Mouse (Mus musculus): ENCODE data around the gene Alk. TPM values are rescaled to one million over a fixed set of nuclear protein-coding genes. Genes with fewer than 3 reads are reported as not detected.
A peak's percentile ranks its signal among the peaks of the same experiment; 100 is the strongest.

The Alk gene
- polyA plus RNA-seq, 1 experiment from 2014 or later = 7.3 TPM

GRCm38 (mm10) chr17:71865437-71865836 is 739.0 kb downstream of the Alk start:
- H3K9me3 ChIP-seq = no peaks in the 10 kb centered on the region
- WGBS = 79% methylated on average over 5 of the region's 5 CpGs
- H3K4me1 ChIP-seq = peaks cover 10% of the 10 kb centered on the region; the same call in 1 of the 2 replicates
- H3K4me3 ChIP-seq = no peak overlapping the region
- H3K9ac ChIP-seq = no peak overlapping the region
- no peak for ATAC-seq (replicated peaks)
- H3K4me2 ChIP-seq = no peak overlapping the region
- no peaks in the 10 kb centered on the region for H3K36me3 ChIP-seq (replicated peaks)
- H3K27ac ChIP-seq = no peak overlapping the region
- no peaks in the 10 kb centered on the region for H3K27me3 ChIP-seq (replicated peaks)

GRCm38 (mm10) chr17:71864039-71864438 is 740.4 kb downstream of the Alk start:
- Histone ChIP-seq H3K36me3 (replicated peaks) (0 out of 2 replicates have a peak, but pooled peaks cover 3% of the 10 kb centered on the region), H3K4me3 (no peak overlapping the region), H3K4me1 (0 out of 2 replicates have a peak, but pooled peaks cover 3% of the 10 kb centered on the region), H3K4me2 (no peak overlapping the region), H3K27me3 (replicated peaks) (no peaks in the 10 kb centered on the region), H3K27ac (no peak overlapping the region), H3K9me3 (no peaks in the 10 kb centered on the region), H3K9ac (no peak overlapping the region)
- no peak for ATAC-seq (replicated peaks)
- WGBS = 87% methylated on average over 8 of the region's 8 CpGs

GRCm38 (mm10) chr17:71862895-71863294 is 741.5 kb downstream of the Alk start:
- Histone ChIP-seq H3K9me3 (no peaks in the 10 kb centered on the region), H3K36me3 (replicated peaks) (0 out of 2 replicates have a peak, but pooled peaks cover 3% of the 10 kb centered on the region), H3K9ac (no peak overlapping the region), H3K27me3 (replicated peaks) (no peaks in the 10 kb centered on the region), H3K4me3 (no peak overlapping the region), H3K27ac (no peak overlapping the region), H3K4me2 (no peak overlapping the region), H3K4me1 (no peaks in the 10 kb centered on the region)
- 89% methylated on average over 4 of the region's 4 CpGs for WGBS
- no peak for ATAC-seq (replicated peaks)

GRCm38 (mm10) chr17:71862184-71862583 is 742.2 kb downstream of the Alk start:
- 88% methylated on average over 3 of the region's 3 CpGs for WGBS
- Histone ChIP-seq H3K36me3 (replicated peaks) (0 out of 2 replicates have a peak, but pooled peaks cover 3% of the 10 kb centered on the region), H3K4me2 (no peak overlapping the region), H3K27me3 (replicated peaks) (no peaks in the 10 kb centered on the region), H3K9me3 (no peaks in the 10 kb centered on the region), H3K4me1 (no peaks in the 10 kb centered on the region), H3K27ac (no peak overlapping the region), H3K9ac (no peak overlapping the region), H3K4me3 (no peak overlapping the region)
- ATAC-seq (replicated peaks) = no peak

- no peaks in the 10 kb centered on the region for H3K9me3 ChIP-seq
- WGBS = 89% methylated on average over 3 of the region's 3 CpGs
- no peaks in the 10 kb centered on the region for H3K4me1 ChIP-seq
- no peak overlapping the region for H3K4me2 ChIP-seq
- H3K27ac ChIP-seq = no peak overlapping the region
- peak; percentile 59; the same call in 1 of the 2 replicates for ATAC-seq (replicated peaks)
- H3K9ac ChIP-seq = no peak overlapping the region
- H3K36me3 ChIP-seq (replicated peaks) = peaks cover 3% of the 10 kb centered on the region; the same call in 1 of the 2 replicates
- no peak overlapping the region for H3K4me3 ChIP-seq
- H3K27me3 ChIP-seq (replicated peaks) = no peaks in the 10 kb centered on the region
Observed at GRCm38 (mm10) chr17:71831960-71832359, 772.5 kb downstream of the Alk start.

- ATAC-seq (replicated peaks) = no peak
- 72% methylated on average over 12 of the region's 12 CpGs for WGBS
Observed at GRCm38 (mm10) chr17:71828647-71829414, 775.6 kb downstream of the Alk start.

GRCm38 (mm10) chr17:71827627-71828026 is 776.8 kb downstream of the Alk start:
- H3K4me3 ChIP-seq = no peak overlapping the region

More at GRCm38 (mm10) chr17:71828647-71829414, 775.6 kb downstream of the Alk start:
- no peak overlapping the region for H3K4me3 ChIP-seq
- H3K9ac ChIP-seq = no peak overlapping the region
- peaks cover 3% of the 10 kb centered on the region; the same call in 1 of the 2 replicates for H3K36me3 ChIP-seq (replicated peaks)
- no peaks in the 10 kb centered on the region for H3K9me3 ChIP-seq
- H3K4me1 ChIP-seq = no peaks in the 10 kb centered on the region
- no peak overlapping the region for H3K4me2 ChIP-seq
- no peaks in the 10 kb centered on the region for H3K27me3 ChIP-seq (replicated peaks)
- no peak overlapping the region for H3K27ac ChIP-seq

GRCm38 (mm10) chr17:71826603-71827002 is 777.8 kb downstream of the Alk start:
- no peak overlapping the region for H3K4me3 ChIP-seq
- no peak overlapping the region for H3K27ac ChIP-seq
- 85% methylated on average over 3 of the region's 3 CpGs for WGBS
- no peak overlapping the region for H3K4me2 ChIP-seq
- H3K9me3 ChIP-seq = no peaks in the 10 kb centered on the region
- no peak overlapping the region for H3K9ac ChIP-seq
- no peaks in the 10 kb centered on the region for H3K27me3 ChIP-seq (replicated peaks)
- H3K4me1 ChIP-seq = no peaks in the 10 kb centered on the region
- ATAC-seq (replicated peaks) = no peak
- H3K36me3 ChIP-seq (replicated peaks) = peaks cover 3% of the 10 kb centered on the region; the same call in 1 of the 2 replicates

More at GRCm38 (mm10) chr17:71827627-71828026, 776.8 kb downstream of the Alk start:
- ATAC-seq (replicated peaks) = no peak
- Histone ChIP-seq H3K9ac (no peak overlapping the region), H3K4me1 (no peaks in the 10 kb centered on the region), H3K9me3 (no peaks in the 10 kb centered on the region), H3K4me2 (no peak overlapping the region), H3K27me3 (replicated peaks) (no peaks in the 10 kb centered on the region), H3K36me3 (replicated peaks) (peaks cover 3% of the 10 kb centered on the region; the same call in 1 of the 2 replicates), H3K27ac (no peak overlapping the region)
- 61% methylated on average over 8 of the region's 8 CpGs for WGBS

GRCm38 (mm10) chr17:71823622-71824306 is 780.7 kb downstream of the Alk start:
- Histone ChIP-seq H3K9ac (no peak overlapping the region), H3K27me3 (replicated peaks) (no peaks in the 10 kb centered on the region), H3K9me3 (no peaks in the 10 kb centered on the region), H3K4me1 (no peaks in the 10 kb centered on the region), H3K27ac (no peak overlapping the region), H3K4me3 (no peak overlapping the region), H3K4me2 (no peak overlapping the region), H3K36me3 (replicated peaks) (peaks cover 6% of the 10 kb centered on the region; the same call in 1 of the 2 replicates)
- no peak for ATAC-seq (replicated peaks)
- 86% methylated on average over 8 of the region's 8 CpGs for WGBS

Other genes with a start within 250 kb of the Alk start
- 98.3 and 103 TPM in 2 replicates for gene Ypel5, start 231.8 kb upstream of the Alk start, polyA plus RNA-seq (2015; fragmentation: Nextera tagmentation; extraction: Ambion mirVana)

Data from midbrain, embryonic 15.5 days (tissue).